Mouse (Mus musculus): ENCODE data around the gene Mettl1.

GRCm38 (mm10) chr10:127065981-127066380, 24.8 kb downstream of the Mettl1 start:
- TF ChIP-seq GATA1 (IDR thresholded peaks at IDR 0.05; ENCODE audit: borderline replicate concordance, low read length) (no peak), CTCF (IDR thresholded peaks at IDR 0.05; ENCODE audit: low read depth, low read length) (no peak), POLR2AphosphoS5 (IDR thresholded peaks at IDR 0.05; ENCODE audit: insufficient replicate concordance, low read depth, low read length) (no peak), TAL1 (conservative IDR thresholded peaks at IDR 0.05; ENCODE audit: low read depth, low read length) (no peak), GATA2 (IDR thresholded peaks at IDR 0.05; ENCODE audit: borderline replicate concordance, low read depth, low read length) (no peak)

Data from G1E (cell line).